Mouse (Mus musculus) stomach, embryonic 16.5 days (tissue): ENCODE measurements around the gene Ssr1. TPM values are rescaled to one million over a fixed set of nuclear protein-coding genes. Genes with fewer than 3 reads are reported as not detected.

Experiments used
- ATAC-seq: fragments of 200-750 bp; cut with Nextera tagmentation; 2 replicates; pipeline ENCODE4 v1.8.0; 2017; ENCODE audit warnings: moderate number of reproducible peaks, moderate TSS enrichment; ENCODE audit not compliant: insufficient read depth, low FRiP score
- H3K27ac ChIP-seq: fragments of 300-500 bp; sonication (generic); 2 replicates; pipeline ENCODE4 v1.5.1; 2014; ENCODE audit warnings: low read length
- H3K27me3 ChIP-seq: fragments of 300-500 bp; sonication (generic); 2 replicates; pipeline ENCODE4 v1.6.1; 2014; ENCODE audit warnings: low read length, control low read depth, mixed read lengths; ENCODE audit not compliant: control insufficient read depth, insufficient read depth
- H3K36me3 ChIP-seq: fragments of 300-500 bp; sonication (generic); 2 replicates; pipeline ENCODE4 v1.6.1; 2014; ENCODE audit warnings: low read length; ENCODE audit not compliant: control insufficient read depth, insufficient read depth
- H3K4me1 ChIP-seq: fragments of 300-500 bp; sonication (generic); 2 replicates; pipeline ENCODE4 v1.6.1; 2014; ENCODE audit warnings: low read length, control low read depth, mixed read lengths; ENCODE audit not compliant: control insufficient read depth, insufficient read depth
- H3K4me2 ChIP-seq: fragments of 300-500 bp; sonication (generic); 2 replicates; pipeline ENCODE4 v1.6.1; 2014; ENCODE audit warnings: low read depth, low read length, mixed read lengths
- H3K4me3 ChIP-seq: fragments of 300-500 bp; sonication (generic); replicated peaks from 2 replicates; pipeline ENCODE4 v1.5.1; 2014; ENCODE audit warnings: mild to moderate bottlenecking, low read length
- H3K9ac ChIP-seq: fragments of 300-500 bp; sonication (generic); 2 replicates; pipeline ENCODE4 v1.6.1; 2014; ENCODE audit warnings: low read length
- H3K9me3 ChIP-seq: fragments of 300-500 bp; sonication (generic); replicated peaks from 2 replicates; pipeline ENCODE4 v1.6.1; 2016; ENCODE audit warnings: low read length, control low read depth; ENCODE audit not compliant: control insufficient read depth
- WGBS: fragments of 180-500 bp; shearing (Covaris S2); extraction: QIAGEN DNeasy Blood & Tissue Kit; methylation state at CpG from one replicate; pipeline ENCODE4 v1.1.7; 2014; 5-methylcytosine and 5-hydroxymethylcytosine counted together
- polyA plus RNA-seq: library from polyadenylated mRNA; unstranded; fragments of >200 nt; fragmentation: Nextera tagmentation; extraction: Ambion mirVana; gene quantifications from 2 replicates; pipeline ENCODE4 v1.2.1, GENCODE M21; 2015

The Ssr1 gene
- polyA plus RNA-seq, 1 experiment from 2014 or later, result 145 TPM

DNA sequence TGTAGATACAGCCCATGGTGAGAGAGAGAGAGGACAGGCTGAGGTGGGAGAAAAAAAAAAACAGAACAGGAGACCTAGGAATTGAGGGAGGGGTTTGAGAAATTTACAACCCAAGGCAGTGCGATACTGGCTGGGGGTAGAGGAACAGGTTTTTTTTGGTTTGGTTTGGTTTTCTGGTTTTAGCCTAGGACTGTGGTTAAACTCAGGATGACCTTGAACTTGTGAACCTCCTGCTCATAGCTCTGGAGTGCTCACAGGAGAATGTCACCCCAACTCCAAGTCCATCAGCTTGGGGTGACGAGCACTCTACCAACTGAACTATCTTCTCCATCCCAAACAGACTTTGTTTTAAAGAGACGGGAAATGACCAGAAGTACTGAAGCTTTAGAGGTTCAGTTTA is 50.6 kb downstream of the Ssr1 start:
- 83% methylated on average over 3 of the region's 3 CpGs for WGBS
- no peaks in the 10 kb centered on the region for H3K27me3 ChIP-seq
- peaks cover 29% of the 10 kb centered on the region for H3K4me1 ChIP-seq
- H3K36me3 ChIP-seq, result peaks cover 19% of the 10 kb centered on the region; the same call in 1 of the 2 replicates
- no peaks in the 10 kb centered on the region for H3K9me3 ChIP-seq
- no peak overlapping the region for H3K4me3 ChIP-seq
- no peak for ATAC-seq
- H3K27ac ChIP-seq, result no peak overlapping the region
- H3K9ac ChIP-seq, result no peak overlapping the region
- H3K4me2 ChIP-seq, result no peak overlapping the region

DNA sequence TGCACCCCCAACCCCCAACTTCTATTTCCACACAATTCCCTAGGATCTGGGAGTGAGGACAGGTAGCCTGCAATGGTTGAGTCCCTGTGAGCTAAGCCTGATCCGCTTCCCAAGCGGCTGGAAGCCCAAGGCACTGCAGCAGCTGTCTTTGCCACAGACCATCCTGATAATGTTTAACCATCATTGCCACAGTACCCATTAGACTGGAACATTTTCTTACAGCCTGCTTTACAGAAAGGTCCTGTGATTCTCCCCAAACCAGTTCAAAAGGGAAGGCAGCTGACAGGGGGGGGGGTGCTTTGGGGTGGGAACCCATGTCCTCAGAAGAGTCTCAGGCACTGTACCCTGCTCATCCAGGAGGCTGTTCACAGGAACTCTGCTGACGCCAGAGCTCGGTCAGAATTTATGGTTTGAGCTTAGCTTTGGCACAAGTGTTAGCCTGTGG is 51.1 kb downstream of the Ssr1 start:
- H3K4me2 ChIP-seq, result no peak overlapping the region
- no peak overlapping the region; the same call in 1 of the 2 replicates for H3K27ac ChIP-seq
- no peak overlapping the region for H3K9ac ChIP-seq
- H3K36me3 ChIP-seq, result peaks cover 18% of the 10 kb centered on the region; the same call in 1 of the 2 replicates
- ATAC-seq, result peak; percentile 1; the same call in 1 of the 2 replicates
- H3K27me3 ChIP-seq, result no peaks in the 10 kb centered on the region
- no peaks in the 10 kb centered on the region for H3K9me3 ChIP-seq
- peaks cover 29% of the 10 kb centered on the region for H3K4me1 ChIP-seq
- 56% methylated on average over 4 of the region's 4 CpGs for WGBS
- H3K4me3 ChIP-seq, result no peak overlapping the region

DNA sequence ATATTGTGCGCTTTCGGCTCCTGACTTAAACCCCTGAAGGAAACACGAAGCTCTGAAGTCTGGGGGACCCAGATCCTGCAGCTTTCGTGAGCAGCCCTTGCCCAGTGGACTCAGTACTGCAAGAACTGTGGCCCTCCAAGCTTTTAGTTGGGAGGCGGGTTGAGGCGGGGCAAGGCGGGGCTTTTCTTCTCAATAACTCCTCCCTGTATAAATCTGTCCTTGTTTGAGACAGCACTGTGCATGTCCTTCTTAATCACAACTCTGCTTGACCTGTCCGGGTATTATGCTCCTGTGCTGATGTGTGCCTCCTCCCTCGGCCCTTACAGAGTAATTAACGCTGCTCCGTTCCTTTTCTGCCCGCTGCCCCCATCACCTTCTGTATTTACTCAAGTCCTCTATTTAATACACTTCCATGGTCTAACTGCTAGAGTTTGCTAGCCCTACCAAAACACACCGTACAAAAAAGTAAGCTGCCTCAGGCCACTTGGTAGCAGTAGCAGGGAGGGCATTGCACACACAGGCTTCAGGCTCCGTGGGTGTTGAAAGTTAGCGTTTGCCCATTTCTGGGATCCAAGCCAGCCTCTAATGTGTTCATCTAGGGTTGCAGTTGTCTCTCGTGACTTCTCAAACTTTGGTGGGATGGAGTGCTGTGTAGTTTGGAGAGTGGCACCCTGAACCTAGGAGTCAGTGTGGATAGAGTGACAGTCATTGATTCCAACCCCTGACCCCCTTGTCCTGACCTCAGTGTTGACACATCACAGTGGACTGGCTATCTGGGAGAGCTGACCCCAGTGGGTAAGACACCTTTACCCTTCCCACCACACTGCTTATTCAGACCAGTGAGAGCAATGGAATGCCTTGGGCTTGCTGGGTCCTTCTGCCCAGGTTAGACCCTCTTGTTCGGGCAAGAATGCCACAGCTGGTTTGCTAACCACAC is 51.8 kb downstream of the Ssr1 start:
- Histone ChIP-seq H3K27ac (no peak overlapping the region), H3K4me2 (no peak overlapping the region), H3K4me3 (no peak overlapping the region), H3K9ac (no peak overlapping the region), H3K27me3 (no peaks in the 10 kb centered on the region), H3K9me3 (no peaks in the 10 kb centered on the region), H3K4me1 (peaks cover 29% of the 10 kb centered on the region), H3K36me3 (peaks cover 14% of the 10 kb centered on the region; the same call in 1 of the 2 replicates)
- 60% methylated on average over 17 of the region's 17 CpGs for WGBS
- ATAC-seq, result peak; percentile 13; the same call in 1 of the 2 replicates

DNA sequence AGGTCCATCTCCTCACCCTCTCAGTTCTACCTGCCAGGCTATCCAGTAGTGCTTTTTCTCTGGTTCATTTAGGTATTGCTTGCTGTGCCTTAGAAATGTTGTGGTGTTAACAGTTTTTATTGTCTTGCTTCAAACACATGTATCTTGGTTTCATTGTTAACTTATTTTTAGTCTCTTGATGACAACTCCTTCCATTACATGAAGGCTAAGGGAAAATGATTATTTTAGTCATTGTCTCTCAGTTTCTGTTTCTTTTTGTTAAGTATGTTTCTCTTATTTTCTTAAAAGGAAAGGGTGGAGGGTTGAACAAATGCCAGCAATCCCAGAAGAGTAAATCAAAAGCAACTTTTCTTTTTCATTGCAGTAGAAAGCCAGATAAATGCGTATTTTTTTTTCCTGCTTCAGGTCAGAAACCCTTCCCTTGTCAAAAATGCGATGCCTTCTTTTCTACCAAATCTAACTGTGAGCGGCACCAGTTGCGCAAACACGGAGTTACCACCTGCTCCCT is 52.8 kb downstream of the Ssr1 start:
- H3K9me3 ChIP-seq, result no peaks in the 10 kb centered on the region
- H3K27ac ChIP-seq, result no peak overlapping the region
- H3K4me2 ChIP-seq, result no peak overlapping the region
- H3K9ac ChIP-seq, result no peak overlapping the region
- H3K36me3 ChIP-seq, result peaks cover 15% of the 10 kb centered on the region; the same call in 1 of the 2 replicates
- 79% methylated on average over 5 of the region's 5 CpGs for WGBS
- peaks cover 29% of the 10 kb centered on the region for H3K4me1 ChIP-seq
- no peak overlapping the region for H3K4me3 ChIP-seq
- H3K27me3 ChIP-seq, result no peaks in the 10 kb centered on the region
- ATAC-seq, result no peak

DNA sequence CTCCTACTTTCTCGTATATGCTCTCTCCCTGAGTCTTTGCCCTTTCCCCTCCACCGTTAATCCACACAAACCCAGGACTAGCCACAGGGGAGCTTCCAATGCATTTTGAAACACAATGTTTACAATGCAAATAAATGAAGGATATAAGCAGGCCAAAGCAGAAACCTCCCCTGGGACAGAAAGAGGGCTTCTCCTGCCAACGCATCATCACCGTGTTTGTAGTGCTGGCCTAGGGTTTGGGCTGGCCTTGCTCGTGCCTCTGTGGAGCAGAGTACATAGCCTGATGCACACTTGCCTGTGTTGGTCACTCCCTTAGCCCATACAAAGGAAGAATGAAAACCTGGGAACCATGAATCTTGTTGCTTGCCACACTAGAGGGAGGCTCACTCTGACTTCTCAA is 53.4 kb downstream of the Ssr1 start:
- H3K36me3 ChIP-seq, result peaks cover 16% of the 10 kb centered on the region
- ATAC-seq, result no peak
- peaks cover 29% of the 10 kb centered on the region for H3K4me1 ChIP-seq
- no peaks in the 10 kb centered on the region for H3K9me3 ChIP-seq
- WGBS, result 53% methylated on average over 5 of the region's 5 CpGs
- H3K27me3 ChIP-seq, result no peaks in the 10 kb centered on the region
- H3K27ac ChIP-seq, result no peak overlapping the region; the same call in 1 of the 2 replicates
- H3K4me3 ChIP-seq, result no peak overlapping the region
- H3K9ac ChIP-seq, result no peak overlapping the region
- H3K4me2 ChIP-seq, result no peak overlapping the region

DNA sequence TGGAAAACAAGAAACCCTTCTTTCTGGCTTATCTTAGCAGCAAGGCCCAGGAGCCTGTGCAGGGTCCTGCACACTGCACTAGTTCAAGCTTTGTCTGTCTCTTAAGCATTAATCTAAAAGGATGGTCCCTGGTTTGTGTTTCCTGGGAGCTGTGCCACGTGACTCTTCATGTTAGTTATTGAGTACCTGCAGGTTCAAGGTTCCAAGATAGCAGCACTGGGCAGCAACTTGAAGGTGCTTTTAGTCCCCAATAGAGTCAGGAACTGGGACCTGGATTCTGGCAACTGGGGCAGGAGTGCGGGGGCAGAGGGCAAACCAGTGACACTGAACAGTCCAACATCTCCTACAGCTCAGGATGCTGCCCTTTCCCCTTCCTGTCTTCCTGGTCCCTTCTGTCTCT is 53.9 kb downstream of the Ssr1 start:
- Histone ChIP-seq H3K27ac (no peak overlapping the region; the same call in 1 of the 2 replicates), H3K4me2 (no peak overlapping the region), H3K4me3 (no peak overlapping the region), H3K9ac (no peak overlapping the region), H3K36me3 (peaks cover 21% of the 10 kb centered on the region), H3K9me3 (no peaks in the 10 kb centered on the region), H3K27me3 (no peaks in the 10 kb centered on the region), H3K4me1 (peaks cover 29% of the 10 kb centered on the region)
- ATAC-seq, result no peak
- 76% methylated on average over 2 of the region's 2 CpGs for WGBS

DNA sequence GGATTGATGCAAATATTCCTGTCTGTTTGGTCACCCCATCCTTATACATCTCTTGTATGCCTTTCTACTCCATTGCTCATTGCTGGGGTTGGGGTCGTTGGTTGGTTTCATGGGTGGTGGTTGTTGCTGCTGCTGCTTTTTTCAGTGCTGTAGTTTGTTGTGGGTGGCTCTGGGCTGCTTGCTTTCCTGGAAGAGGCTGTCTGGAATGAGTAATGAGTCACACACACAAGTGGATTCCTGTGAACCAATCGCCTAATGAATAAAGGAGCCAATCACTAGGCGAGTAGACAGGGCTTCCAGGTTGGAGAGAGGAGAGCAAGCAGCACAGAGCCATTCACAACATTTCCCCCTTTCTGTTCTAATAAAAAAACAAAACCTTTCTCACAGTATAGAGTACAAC is 57.7 kb downstream of the Ssr1 start:
- Histone ChIP-seq H3K36me3 (peaks cover 31% of the 10 kb centered on the region), H3K27me3 (no peaks in the 10 kb centered on the region), H3K27ac (no peak overlapping the region), H3K9me3 (no peaks in the 10 kb centered on the region), H3K4me1 (peaks cover 9% of the 10 kb centered on the region), H3K4me3 (no peak overlapping the region), H3K4me2 (no peak overlapping the region), H3K9ac (no peak overlapping the region)
- 82% methylated on average over 3 of the region's 3 CpGs for WGBS
- no peak for ATAC-seq

DNA sequence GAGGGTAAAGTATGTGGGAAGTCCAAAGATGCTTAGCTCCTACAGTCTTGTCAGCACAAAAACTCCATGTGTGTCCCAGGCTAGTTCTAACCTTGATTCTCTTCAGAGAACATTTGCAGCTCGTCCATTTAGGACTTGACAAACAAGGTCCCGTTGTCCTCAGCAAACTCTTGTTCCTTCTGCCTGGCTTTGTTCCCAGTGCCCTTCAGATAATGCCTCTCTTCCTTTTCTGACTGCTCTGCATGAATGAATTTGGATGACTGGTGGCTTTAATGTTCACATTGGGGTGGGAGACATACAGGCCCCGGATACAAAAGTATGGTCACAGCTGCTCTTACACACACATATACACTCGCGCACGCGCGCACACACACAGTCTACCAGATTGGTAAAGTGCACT is 59.1 kb downstream of the Ssr1 start:
- H3K36me3 ChIP-seq, result peaks cover 39% of the 10 kb centered on the region
- H3K9me3 ChIP-seq, result no peaks in the 10 kb centered on the region
- no peak overlapping the region for H3K27ac ChIP-seq
- ATAC-seq, result no peak
- H3K4me1 ChIP-seq, result no peaks in the 10 kb centered on the region; the same call in 1 of the 2 replicates
- no peak overlapping the region for H3K4me2 ChIP-seq
- H3K27me3 ChIP-seq, result no peaks in the 10 kb centered on the region
- WGBS, result 76% methylated on average over 8 of the region's 8 CpGs
- no peak overlapping the region for H3K4me3 ChIP-seq
- H3K9ac ChIP-seq, result no peak overlapping the region

DNA sequence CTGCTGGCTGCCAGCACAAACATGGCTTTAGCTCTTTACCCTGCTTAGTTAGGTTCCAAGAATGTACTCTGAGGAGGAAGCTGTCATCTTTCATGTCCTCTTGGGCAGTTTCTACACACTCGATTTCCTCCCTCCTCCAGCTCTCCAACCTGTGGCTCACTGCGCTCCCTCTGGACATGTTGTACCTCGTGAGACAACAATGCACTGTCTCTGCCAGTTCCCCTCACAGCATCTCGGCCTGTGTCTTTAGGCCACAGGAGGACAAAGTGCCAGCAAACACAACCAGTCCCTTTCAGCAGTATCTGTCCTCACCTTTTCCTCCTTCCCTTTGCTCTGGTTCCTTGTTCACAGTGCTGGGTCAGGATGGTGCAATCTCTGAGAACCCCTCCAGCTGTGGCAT is 59.9 kb downstream of the Ssr1 start:
- Histone ChIP-seq H3K36me3 (peaks cover 46% of the 10 kb centered on the region), H3K27me3 (no peaks in the 10 kb centered on the region)
- ATAC-seq, result no peak

More for the DNA sequence above, 59.9 kb downstream of the Ssr1 start:
- H3K4me3 ChIP-seq, result no peak overlapping the region
- H3K27ac ChIP-seq, result no peak overlapping the region
- H3K9me3 ChIP-seq, result no peaks in the 10 kb centered on the region
- no peak overlapping the region for H3K4me2 ChIP-seq
- no peak overlapping the region for H3K9ac ChIP-seq
- WGBS, result 73% methylated on average over 4 of the region's 4 CpGs
- no peaks in the 10 kb centered on the region for H3K4me1 ChIP-seq
